Mouse (Mus musculus) neural tube, embryonic 11.5 days (tissue): Measurements from ENCODE around the gene Gpr18. TPM values are rescaled to one million over a fixed set of nuclear protein-coding genes. Genes with fewer than 3 reads are reported as not detected.

Source experiments
- ATAC-seq: fragments of 200-750 bp; cut with Nextera tagmentation; 2 replicates; pipeline ENCODE4 v1.8.0; 2017; ENCODE audit warnings: moderate number of reproducible peaks, mild to moderate bottlenecking, moderate TSS enrichment, moderate library complexity; ENCODE audit not compliant: insufficient read depth, low FRiP score, low TSS enrichment
- DNase-seq: peaks from one replicate; pipeline ENCODE4 v3.0.0-alpha.2; 2015; ENCODE audit warnings: low spot score
- H3K27ac ChIP-seq: fragments of 300-500 bp; sonication (generic); 2 replicates; pipeline ENCODE4 v1.5.1; 2014; ENCODE audit warnings: low read depth, mild to moderate bottlenecking, low read length
- H3K27me3 ChIP-seq: fragments of 300-500 bp; sonication (generic); 2 replicates; pipeline ENCODE4 v1.6.1; 2014; ENCODE audit warnings: mild to moderate bottlenecking, low read length, mixed read lengths; ENCODE audit not compliant: control insufficient read depth, insufficient read depth
- H3K36me3 ChIP-seq: fragments of 300-500 bp; sonication (generic); 2 replicates; pipeline ENCODE4 v1.6.1; 2014; ENCODE audit warnings: mild to moderate bottlenecking, low read length, moderate library complexity, mixed read lengths; ENCODE audit not compliant: control insufficient read depth, insufficient read depth
- H3K4me1 ChIP-seq: fragments of 300-500 bp; sonication (generic); 2 replicates; pipeline ENCODE4 v1.6.1; 2014; ENCODE audit warnings: low read length, mixed read lengths; ENCODE audit not compliant: control insufficient read depth, insufficient read depth
- H3K4me2 ChIP-seq: fragments of 300-500 bp; sonication (generic); 2 replicates; pipeline ENCODE4 v1.6.1; 2014; ENCODE audit warnings: low read depth, mild to moderate bottlenecking, moderate library complexity
- H3K4me3 ChIP-seq: fragments of 300-500 bp; sonication (generic); 2 replicates; pipeline ENCODE4 v1.5.1; 2014; ENCODE audit warnings: low read depth, low read length
- H3K9ac ChIP-seq: fragments of 300-500 bp; sonication (generic); 2 replicates; pipeline ENCODE4 v1.6.1; 2014; ENCODE audit warnings: mild to moderate bottlenecking, low read length
- H3K9me3 ChIP-seq: fragments of 300-500 bp; sonication (generic); 2 replicates; pipeline ENCODE4 v1.6.1; 2016; ENCODE audit warnings: low read length; ENCODE audit not compliant: control insufficient read depth
- WGBS: fragments of 180-500 bp; shearing (Covaris S2); extraction: QIAGEN DNeasy Blood & Tissue Kit; methylation state at CpG from one replicate; pipeline ENCODE4 v1.1.7; 2014; 5-methylcytosine and 5-hydroxymethylcytosine counted together
- polyA plus RNA-seq: library from polyadenylated mRNA; unstranded; fragments of >200 nt; fragmentation: Nextera tagmentation; extraction: Ambion mirVana; gene quantifications from 2 replicates; pipeline ENCODE4 v1.2.1, GENCODE M21; 2014

The Gpr18 gene
- polyA plus RNA-seq, 1 experiment from 2014 or later: 0.15 TPM

- no peak overlapping the region for H3K4me3 ChIP-seq
- H3K9ac ChIP-seq: no peak overlapping the region
- 75% methylated on average over 6 of the region's 6 CpGs for WGBS
- ATAC-seq: no peak
- no peaks in the 10 kb centered on the region for H3K36me3 ChIP-seq
- no peaks in the 10 kb centered on the region for H3K9me3 ChIP-seq
- DNase-seq: no peak
- no peak overlapping the region for H3K27ac ChIP-seq
- H3K4me2 ChIP-seq: no peak overlapping the region
- H3K4me1 ChIP-seq: no peaks in the 10 kb centered on the region
- H3K27me3 ChIP-seq: no peaks in the 10 kb centered on the region
Measured at GRCm38 (mm10) chr14:121896126-121897090, 19.2 kb downstream of the Gpr18 start.

DNA sequence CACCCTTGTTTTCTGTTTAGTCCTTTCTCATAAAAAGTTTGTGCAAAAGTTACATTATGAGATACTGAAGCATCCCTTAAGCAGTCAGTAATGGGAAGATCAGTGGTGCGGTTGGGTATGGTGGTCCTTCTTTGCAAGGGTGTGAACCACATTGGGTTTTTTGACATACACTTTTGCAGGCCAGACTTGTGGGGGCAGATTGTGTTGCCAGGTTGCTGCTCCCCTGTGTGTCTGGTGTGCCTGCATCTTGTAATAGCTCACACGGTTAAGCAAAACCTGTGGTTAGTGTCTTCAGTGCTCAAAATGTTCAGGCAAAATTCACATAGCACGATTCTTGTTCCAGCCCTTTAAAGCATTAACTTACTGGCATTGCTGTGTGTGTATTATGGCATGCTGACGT lies 20.3 kb downstream of the Gpr18 start:
- DNase-seq: no peak
- Histone ChIP-seq H3K27me3 (no peaks in the 10 kb centered on the region), H3K27ac (no peak overlapping the region), H3K4me2 (no peak overlapping the region), H3K4me1 (no peaks in the 10 kb centered on the region), H3K36me3 (no peaks in the 10 kb centered on the region), H3K4me3 (no peak overlapping the region), H3K9ac (no peak overlapping the region), H3K9me3 (no peaks in the 10 kb centered on the region)
- WGBS: 93% methylated on average over 4 of the region's 4 CpGs
- ATAC-seq: no peak

DNA sequence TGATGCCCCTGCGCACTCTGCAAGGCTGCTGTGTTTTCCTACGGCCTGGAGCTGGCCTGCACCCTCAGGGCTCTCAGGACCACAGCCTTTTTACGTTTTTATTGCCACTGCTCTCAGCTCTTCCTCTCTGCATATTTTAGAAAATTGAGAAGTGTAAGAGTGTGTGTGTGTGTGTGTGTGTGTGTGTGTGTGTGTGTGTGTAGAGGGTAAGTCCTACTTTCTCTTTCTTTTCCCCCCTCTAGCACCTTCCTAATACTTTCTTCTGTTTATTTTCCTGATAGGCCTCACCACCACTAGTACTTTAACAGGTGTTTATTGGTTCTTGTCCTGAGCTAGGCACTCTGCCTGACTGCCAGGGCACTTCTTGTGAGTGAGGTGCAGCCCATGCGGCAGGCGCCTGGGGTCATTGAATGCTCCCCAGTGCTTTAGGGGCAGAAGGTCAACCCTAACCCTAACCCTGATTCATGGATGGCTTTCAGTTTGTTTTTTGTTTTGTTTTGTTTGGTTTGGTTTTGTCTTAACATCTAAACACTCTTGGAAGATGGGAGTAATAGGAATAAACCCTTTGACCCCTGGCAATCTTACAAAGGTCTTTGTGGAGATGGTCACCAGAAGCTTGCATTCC lies 21.0 kb downstream of the Gpr18 start:
- H3K36me3 ChIP-seq: no peaks in the 10 kb centered on the region
- no peak overlapping the region for H3K9ac ChIP-seq
- H3K4me2 ChIP-seq: no peak overlapping the region
- H3K27me3 ChIP-seq: no peaks in the 10 kb centered on the region
- no peaks in the 10 kb centered on the region for H3K4me1 ChIP-seq
- ATAC-seq (no peak), DNase-seq (no peak)
- H3K4me3 ChIP-seq: no peak overlapping the region
- 51% methylated on average over 5 of the region's 5 CpGs for WGBS
- H3K9me3 ChIP-seq: no peaks in the 10 kb centered on the region
- H3K27ac ChIP-seq: no peak overlapping the region

DNA sequence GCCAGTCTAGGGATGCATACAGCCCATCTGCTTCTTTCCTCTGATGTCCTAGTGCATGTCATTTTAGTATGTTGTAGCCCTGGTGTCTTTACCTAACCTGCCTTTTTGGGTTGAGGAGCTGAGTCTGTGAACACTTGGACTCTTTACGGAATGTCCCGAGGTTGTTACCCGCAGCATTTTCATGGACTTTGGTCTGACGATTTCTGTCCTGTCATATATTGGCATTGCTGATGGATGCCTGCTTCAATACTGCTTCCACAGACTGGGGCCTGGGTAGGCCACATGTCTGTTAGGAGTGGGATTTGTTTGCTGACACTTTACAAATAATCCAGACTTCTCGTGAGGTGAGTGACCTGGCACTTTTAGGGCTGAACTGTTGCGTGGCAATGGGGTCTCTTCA lies 21.8 kb downstream of the Gpr18 start:
- Histone ChIP-seq H3K4me1 (no peaks in the 10 kb centered on the region), H3K36me3 (no peaks in the 10 kb centered on the region), H3K4me2 (no peak overlapping the region), H3K9ac (no peak overlapping the region), H3K4me3 (no peak overlapping the region), H3K27ac (no peak overlapping the region), H3K27me3 (no peaks in the 10 kb centered on the region), H3K9me3 (no peaks in the 10 kb centered on the region)
- WGBS: 89% methylated on average over 6 of the region's 6 CpGs
- no peak for DNase-seq
- no peak for ATAC-seq

DNA sequence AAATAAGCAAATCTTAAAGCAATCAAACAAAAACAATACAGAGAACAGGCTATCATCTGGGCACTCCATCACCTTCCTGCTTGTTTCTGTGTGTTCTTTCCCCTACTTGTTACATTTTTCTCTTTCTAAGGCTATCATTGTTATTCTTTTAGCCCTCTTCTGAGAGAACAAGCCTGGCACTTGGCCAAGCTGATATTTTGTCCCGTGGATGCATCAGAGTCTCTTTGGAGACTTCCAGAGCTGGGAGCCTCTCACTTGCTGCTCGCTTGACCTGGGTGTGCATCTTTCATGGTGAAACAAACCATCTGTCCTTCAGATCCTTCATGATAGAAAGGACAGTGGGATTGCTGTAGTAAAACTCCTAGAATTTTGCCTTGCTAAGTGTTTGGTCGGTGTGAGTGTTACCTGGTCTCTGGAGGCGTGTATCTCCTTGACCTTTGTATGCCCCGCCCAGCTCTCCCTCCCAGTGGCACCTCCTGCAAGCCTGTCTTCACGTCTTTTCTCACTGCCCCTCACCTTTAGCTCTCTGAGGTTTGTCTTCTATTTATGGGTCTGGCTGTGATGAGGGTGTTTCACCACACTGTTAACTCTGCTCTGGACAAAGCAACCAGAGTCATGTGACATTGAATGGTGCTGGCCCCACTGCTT lies 31.3 kb downstream of the Gpr18 start:
- H3K27ac ChIP-seq: no peak overlapping the region
- H3K36me3 ChIP-seq: no peaks in the 10 kb centered on the region
- ATAC-seq: no peak
- no peaks in the 10 kb centered on the region for H3K27me3 ChIP-seq
- H3K9me3 ChIP-seq: no peaks in the 10 kb centered on the region
- no peak overlapping the region for H3K4me2 ChIP-seq
- H3K4me1 ChIP-seq: peaks cover 7% of the 10 kb centered on the region
- no peak overlapping the region for H3K9ac ChIP-seq
- WGBS: 79% methylated on average over 6 of the region's 6 CpGs
- H3K4me3 ChIP-seq: no peak overlapping the region
- no peak for DNase-seq

- Histone ChIP-seq H3K9ac (no peak overlapping the region), H3K4me2 (no peak overlapping the region), H3K36me3 (no peaks in the 10 kb centered on the region), H3K27ac (no peak overlapping the region), H3K4me1 (peaks cover 8% of the 10 kb centered on the region), H3K4me3 (no peak overlapping the region), H3K27me3 (no peaks in the 10 kb centered on the region), H3K9me3 (no peaks in the 10 kb centered on the region)
- WGBS: 89% methylated on average over 7 of the region's 7 CpGs
- no peak for DNase-seq
- no peak for ATAC-seq
Measured at GRCm38 (mm10) chr14:121881211-121881610, 34.4 kb downstream of the Gpr18 start.

DNA sequence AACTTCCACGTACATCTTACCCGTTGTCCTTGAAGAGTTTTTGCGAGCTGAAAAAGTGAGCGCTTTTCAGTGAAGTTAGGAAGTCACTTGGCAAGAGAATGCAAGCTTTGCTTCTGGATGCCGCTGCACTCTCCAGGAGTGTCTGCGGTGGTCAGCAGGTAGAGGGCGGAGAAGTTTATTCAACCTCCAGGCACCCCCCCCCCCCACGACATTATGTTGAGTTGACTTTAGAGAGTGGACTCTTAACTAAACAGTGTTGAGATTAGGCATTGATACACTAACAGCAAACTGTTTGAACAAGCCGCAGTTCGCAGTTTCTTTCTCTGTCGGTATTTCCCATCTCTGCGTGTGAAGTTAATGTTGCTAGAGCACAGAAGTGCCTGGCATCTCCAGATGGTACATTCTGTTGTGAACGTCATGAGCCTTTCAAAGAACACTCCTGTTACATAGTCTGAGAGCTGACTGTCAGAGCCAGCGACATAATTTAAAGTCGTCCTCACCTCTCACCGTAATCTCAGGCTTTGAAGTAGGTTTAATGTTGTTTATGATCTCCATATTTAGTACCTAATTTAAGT lies 36.2 kb downstream of the Gpr18 start:
- Histone ChIP-seq H3K9ac (peak overlapping the region; percentile 88), H3K9me3 (no peaks in the 10 kb centered on the region), H3K4me3 (peak overlapping the region; percentile 83), H3K4me2 (peak overlapping the region; percentile 51), H3K27me3 (no peaks in the 10 kb centered on the region), H3K4me1 (peaks cover 8% of the 10 kb centered on the region), H3K27ac (no peak overlapping the region), H3K36me3 (no peaks in the 10 kb centered on the region)
- ATAC-seq (no peak), DNase-seq (no peak)
- 23% methylated on average over 16 of the region's 16 CpGs for WGBS

GRCm38 (mm10) chr14:121878859-121879206 lies 36.7 kb downstream of the Gpr18 start:
- Histone ChIP-seq H3K4me2 (peak overlapping the region; percentile 51), H3K27ac (0 out of 2 replicates have a peak overlapping the region, but pooled peaks have one; percentile 35), H3K27me3 (no peaks in the 10 kb centered on the region), H3K9me3 (no peaks in the 10 kb centered on the region), H3K4me1 (peaks cover 8% of the 10 kb centered on the region), H3K9ac (peak overlapping the region; percentile 88), H3K36me3 (no peaks in the 10 kb centered on the region), H3K4me3 (peak overlapping the region; percentile 83)
- ATAC-seq (no peak), DNase-seq (no peak)
- under 1% methylated on average over 27 of the region's 27 CpGs for WGBS
